Mouse (Mus musculus) ovary, postnatal 10 days (tissue): ENCODE results near the gene Nop9.

Source experiments
- DNase-seq: peaks from one replicate; pipeline ENCODE4 v3.0.0; 2022; ENCODE audit warnings: low spot score

Nop9 gene

DNA sequence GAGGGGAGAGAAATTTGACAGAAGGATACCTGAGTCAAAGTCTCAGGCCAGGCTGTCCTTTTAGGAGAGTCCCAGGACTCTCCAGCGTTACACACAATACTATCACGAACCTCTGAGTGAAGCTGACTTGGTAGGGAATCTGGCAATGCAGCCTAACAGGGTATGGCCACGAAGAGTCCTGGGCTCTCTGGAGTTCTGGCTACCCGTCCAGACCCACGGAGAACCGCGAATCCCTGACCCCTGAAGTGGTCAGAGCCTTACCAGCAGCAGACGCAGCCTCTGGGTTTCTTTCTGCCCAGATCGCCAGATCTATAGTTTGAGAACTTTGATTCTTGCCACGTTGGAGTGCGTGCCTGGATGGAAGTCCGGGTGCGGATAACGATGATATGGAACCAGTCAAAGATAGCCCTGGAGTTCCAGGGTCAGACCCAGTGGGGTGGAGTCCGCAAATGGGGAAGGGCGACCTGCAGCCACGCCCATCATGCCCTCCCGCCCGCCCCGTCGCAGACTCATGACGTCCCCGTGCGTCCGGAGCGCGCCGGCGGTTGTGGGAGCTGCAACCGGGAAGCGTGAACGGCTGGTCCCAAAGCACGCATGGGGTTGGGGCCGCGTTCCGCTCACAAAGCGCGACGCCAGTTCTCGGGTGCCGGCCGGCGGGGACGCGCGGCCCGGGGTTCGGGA lies at the start of gene Nop9, which contains the start of gene Dhrs1:
Nop9 (plus strand) TSS at position 514 of the 681 bp plus-strand sequence.
Dhrs1 (minus strand) TSS at position 511 of the 681 bp plus-strand sequence.
- peak; percentile 89 for DNase-seq

DNA sequence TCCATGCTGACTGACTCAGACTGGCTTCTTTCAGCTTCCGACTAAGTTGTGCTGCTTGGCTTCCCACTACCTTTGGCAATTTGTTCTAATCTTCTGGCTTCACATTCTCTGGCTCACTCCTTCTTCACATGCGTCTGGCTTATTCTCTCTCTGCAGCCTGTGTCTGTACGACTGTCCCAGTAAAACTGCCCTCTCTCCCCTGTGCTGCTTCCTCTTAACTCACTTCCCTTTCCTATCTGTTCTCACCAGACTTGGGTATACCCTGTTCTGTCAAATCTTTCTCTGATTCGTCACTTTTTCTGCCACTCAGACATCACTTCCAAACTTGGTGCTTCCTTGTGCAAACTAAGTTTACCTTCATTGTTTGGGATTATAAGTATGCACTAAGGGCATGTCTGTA lies 48.3 kb upstream of the Nop9 start:
- no peak for DNase-seq

- DNase-seq = no peak
Observed at GRCm38 (mm10) chr14:55701131-55701530, 44.4 kb upstream of the Nop9 start.

DNA sequence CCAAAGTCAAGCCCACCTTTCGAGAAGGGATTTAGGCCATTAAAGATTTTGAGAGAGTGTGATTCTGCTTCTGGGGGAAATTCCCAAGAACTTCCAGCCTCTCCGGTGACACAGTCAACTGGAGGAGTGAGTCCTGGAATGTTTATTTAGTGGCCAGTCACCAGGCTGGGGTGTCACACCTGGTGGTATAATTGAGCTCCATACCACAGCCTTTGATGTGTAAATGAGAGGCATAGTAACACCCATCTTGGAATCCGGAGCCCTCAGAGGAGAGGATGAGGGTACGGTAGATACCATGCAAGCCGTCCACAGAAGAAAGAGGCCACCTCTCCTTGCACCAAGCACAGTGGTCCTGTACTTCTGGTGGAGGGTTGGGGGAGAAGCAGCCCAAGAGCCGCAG lies 42.7 kb upstream of the Nop9 start:
- DNase-seq = no peak

- DNase-seq = no peak
Observed at GRCm38 (mm10) chr14:55706051-55706600, 39.4 kb upstream of the Nop9 start.

DNA sequence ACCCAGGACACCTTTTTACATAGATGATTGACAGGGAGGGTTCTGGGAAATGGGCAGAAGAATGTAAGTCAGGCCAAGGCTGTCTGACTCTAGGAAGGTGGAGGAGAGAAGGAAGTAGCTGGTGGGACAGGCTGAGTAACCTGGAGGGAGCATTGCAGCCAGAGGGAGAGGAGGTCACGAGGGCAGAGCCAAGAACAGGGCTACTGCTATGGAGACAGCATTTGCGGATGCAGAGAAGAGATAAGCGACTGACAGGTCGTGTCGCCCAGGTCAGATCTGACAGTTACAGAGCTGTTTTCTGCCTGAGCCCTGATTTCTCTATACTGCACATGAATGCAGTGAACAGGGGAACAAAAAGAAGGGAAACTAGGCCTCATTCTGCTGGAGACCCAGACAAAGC lies 38.1 kb upstream of the Nop9 start:
- DNase-seq = no peak

DNA sequence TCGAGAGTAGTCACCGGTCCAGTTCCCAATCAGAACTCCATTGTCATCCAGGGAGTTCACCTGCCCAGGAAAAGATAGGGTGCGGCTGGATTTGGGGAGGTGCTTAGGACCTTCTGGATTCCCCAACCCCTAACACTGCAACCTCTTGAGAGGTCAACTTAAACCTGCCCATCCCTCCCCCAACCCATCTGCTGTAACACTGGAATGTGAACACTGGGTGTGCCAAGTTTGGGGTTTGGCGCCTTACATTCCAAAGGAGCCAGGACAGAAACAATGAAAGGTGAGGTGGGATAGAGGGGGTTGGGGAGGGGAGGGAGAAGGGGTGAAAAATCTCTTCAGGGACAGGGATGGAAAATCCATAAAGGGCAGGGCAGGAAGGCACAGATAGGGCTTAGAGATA lies 36.0 kb upstream of the Nop9 start:
- no peak for DNase-seq

GRCm38 (mm10) chr14:55711786-55712185 lies 33.7 kb upstream of the Nop9 start:
- no peak for DNase-seq

GRCm38 (mm10) chr14:55713007-55713728 lies 32.3 kb upstream of the Nop9 start:
- no peak for DNase-seq

DNA sequence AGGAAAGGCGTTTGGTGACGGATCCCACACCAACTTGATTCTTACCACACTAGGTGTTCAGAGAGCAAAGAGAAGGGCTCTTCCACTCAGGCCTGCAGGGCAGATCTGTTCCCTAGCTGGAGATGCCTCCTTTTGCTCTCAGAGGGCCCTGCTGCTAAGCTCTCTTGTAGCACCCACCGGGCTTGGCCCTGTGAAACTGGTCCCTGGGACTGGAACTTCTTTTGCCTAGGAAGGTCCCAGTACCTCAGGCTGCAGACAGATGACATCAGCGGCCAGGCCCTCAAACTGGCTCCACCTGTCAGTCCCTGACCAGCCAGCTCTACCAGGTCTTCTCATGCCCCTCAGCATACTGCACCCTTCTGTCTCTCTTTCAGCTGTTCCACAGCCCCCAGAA lies 31.8 kb upstream of the Nop9 start, which contains the start of gene Tgm1:
Tgm1 (minus strand) TSS at position 198 of the 394 bp plus-strand sequence.
- DNase-seq = no peak

DNA sequence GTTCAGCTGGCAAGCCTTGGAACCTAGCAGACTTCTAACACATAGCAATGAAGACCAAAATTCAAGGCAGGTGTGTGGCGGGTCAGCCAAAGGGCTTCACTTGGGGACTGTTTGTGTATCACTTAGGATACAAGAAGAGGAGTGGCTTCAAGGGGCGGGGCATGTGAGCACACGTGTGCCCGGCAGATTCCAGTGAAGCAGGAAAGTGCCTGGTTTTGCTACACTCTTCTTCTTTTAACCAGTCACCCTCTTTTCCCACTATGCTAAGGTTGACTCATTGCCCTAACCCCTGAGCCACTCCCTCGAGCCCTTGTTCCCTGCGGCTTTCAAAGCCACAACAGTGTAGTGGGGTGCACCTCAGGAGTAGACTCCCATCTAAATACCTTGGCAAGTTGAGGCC lies 30.6 kb upstream of the Nop9 start:
- DNase-seq = no peak

GRCm38 (mm10) chr14:55716271-55716670 lies 29.2 kb upstream of the Nop9 start:
- DNase-seq = no peak

- DNase-seq = no peak
Observed at GRCm38 (mm10) chr14:55716884-55717283, 28.6 kb upstream of the Nop9 start.

- no peak for DNase-seq
Observed at GRCm38 (mm10) chr14:55719737-55720136, 25.8 kb upstream of the Nop9 start.

GRCm38 (mm10) chr14:55720666-55721065 lies 24.8 kb upstream of the Nop9 start:
- no peak for DNase-seq

- DNase-seq = no peak
Observed at GRCm38 (mm10) chr14:55721076-55721475, 24.4 kb upstream of the Nop9 start.

DNA sequence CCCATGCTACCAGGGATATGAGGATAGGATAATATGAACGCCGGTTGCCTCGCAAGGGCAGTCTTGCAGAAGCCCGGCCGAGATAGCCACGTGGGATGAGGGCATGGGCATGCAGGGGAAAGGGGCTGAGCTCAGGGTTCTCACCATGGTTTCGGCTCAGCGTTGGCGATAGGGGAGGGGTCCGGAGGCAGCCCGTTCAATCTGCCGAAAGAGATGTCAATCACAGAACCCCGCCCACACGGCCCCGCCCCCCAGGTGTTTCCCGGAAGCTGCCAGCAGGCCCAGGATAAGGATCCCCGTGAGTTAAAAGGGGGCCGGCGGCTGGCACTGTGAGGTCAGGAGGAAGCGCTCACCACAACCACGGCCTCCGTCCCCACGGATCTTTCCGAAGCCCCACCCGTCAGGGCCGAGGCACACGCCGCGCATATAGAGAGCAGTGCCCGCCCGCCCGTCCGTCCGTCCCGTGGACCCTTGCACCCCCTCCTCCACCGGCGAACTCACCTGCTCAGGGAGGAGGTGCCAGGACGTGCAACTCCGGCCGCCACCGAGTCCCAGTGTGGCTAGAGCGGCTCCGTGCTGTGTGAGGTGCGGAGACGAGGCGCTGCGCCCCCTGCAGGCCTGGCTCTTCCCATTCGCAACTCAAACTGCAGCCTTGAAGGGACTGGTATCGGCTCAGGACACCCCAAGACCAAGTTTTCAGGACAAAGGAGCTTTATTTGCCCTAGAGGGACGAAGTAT lies 23.6 kb upstream of the Nop9 start, which contains the start of gene Rabggta:
Rabggta (minus strand) TSS at position 564 of the 738 bp plus-strand sequence.
- peak; percentile 79 for DNase-seq

- no peak for DNase-seq
Observed at GRCm38 (mm10) chr14:55722438-55722945, 23.0 kb upstream of the Nop9 start.

GRCm38 (mm10) chr14:55723433-55723832 lies 22.1 kb upstream of the Nop9 start:
- DNase-seq = no peak

GRCm38 (mm10) chr14:55724411-55724871 lies 21.1 kb upstream of the Nop9 start:
- no peak for DNase-seq

DNA sequence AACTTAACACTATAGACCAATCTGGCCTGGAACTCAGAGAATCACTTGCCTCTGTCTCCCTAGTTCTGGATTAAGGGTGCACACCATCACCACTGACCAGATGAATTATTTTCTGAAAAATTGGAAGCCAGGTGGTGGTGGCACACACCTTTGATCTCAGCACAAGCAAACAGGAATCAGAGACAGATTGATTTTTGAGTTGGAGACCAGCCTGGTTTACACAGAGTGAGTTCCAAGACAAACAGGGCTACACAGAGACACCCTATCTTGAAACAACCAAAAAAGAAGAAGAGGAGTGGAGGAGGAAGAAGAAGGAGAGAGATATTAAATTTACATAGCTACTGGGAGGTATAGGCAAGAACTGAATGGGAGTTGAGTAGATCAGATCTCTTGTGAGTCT lies 19.2 kb upstream of the Nop9 start:
- DNase-seq = no peak
